Mouse (Mus musculus): ENCODE results near the gene Vmn1r128. TPM values are rescaled to one million over a fixed set of nuclear protein-coding genes. Genes with fewer than 3 reads are reported as not detected.
"Not testable (repeated sequence)": the region's sequence is repeated elsewhere in the genome, so short reads cannot be mapped to it uniquely, and the experiment has no call there.

Vmn1r128 gene
- not detected in 2 replicates for polyA plus RNA-seq (2015; fragmentation: Nextera tagmentation; extraction: Ambion mirVana)

GRCm38 (mm10) chr7:21349073-21349472, at the start of gene Vmn1r128:
Gene Vmn1r128, plus strand, starts transcription at chr7:21349373.
- H3K36me3 ChIP-seq; H3K4me2 ChIP-seq (replicated peaks); ATAC-seq (replicated peaks); H3K9ac ChIP-seq (replicated peaks); H3K27me3 ChIP-seq; H3K4me1 ChIP-seq; H3K27ac ChIP-seq (replicated peaks); H3K4me3 ChIP-seq; H3K9me3 ChIP-seq: not testable (repeated sequence)
- 71% methylated on average over 1 of the region's 1 CpGs for WGBS

GRCm38 (mm10) chr7:21301367-21301766, 47.8 kb upstream of the Vmn1r128 start, which contains the start of gene Vmn1r126:
Gene Vmn1r126, minus strand, starts transcription at chr7:21301467.
- H3K4me1 ChIP-seq, result not testable (repeated sequence)

GRCm38 (mm10) chr7:21319761-21320160, 29.4 kb upstream of the Vmn1r128 start, which contains the start of gene Vmn1r127:
Gene Vmn1r127, minus strand, starts transcription at chr7:21319861.
- not testable (repeated sequence) for H3K4me2 ChIP-seq (replicated peaks); ATAC-seq (replicated peaks); H3K4me3 ChIP-seq; H3K27ac ChIP-seq (replicated peaks); H3K9ac ChIP-seq (replicated peaks); H3K36me3 ChIP-seq; H3K27me3 ChIP-seq; H3K9me3 ChIP-seq; H3K4me1 ChIP-seq
- no CpG with 5 or more reads among the region's 3 CpGs for WGBS

More at GRCm38 (mm10) chr7:21301367-21301766, 47.8 kb upstream of the Vmn1r128 start, which contains the start of gene Vmn1r126:
- H3K4me2 ChIP-seq (replicated peaks); H3K9ac ChIP-seq (replicated peaks); H3K27ac ChIP-seq (replicated peaks); H3K4me3 ChIP-seq; H3K36me3 ChIP-seq; ATAC-seq (replicated peaks); H3K27me3 ChIP-seq; H3K9me3 ChIP-seq: not testable (repeated sequence)
- WGBS, result no CpG with 5 or more reads among the region's 5 CpGs

- H3K9me3 ChIP-seq; H3K4me3 ChIP-seq; H3K9ac ChIP-seq (replicated peaks); H3K4me2 ChIP-seq (replicated peaks); H3K4me1 ChIP-seq; H3K27ac ChIP-seq (replicated peaks); ATAC-seq (replicated peaks); H3K36me3 ChIP-seq; H3K27me3 ChIP-seq: not testable (repeated sequence)
- no CpG with 5 or more reads among the region's 1 CpGs for WGBS
Measured at GRCm38 (mm10) chr7:21361191-21361590, 12.0 kb downstream of the Vmn1r128 start, which contains the start of gene Vmn1r129. Gene Vmn1r129, minus strand, starts transcription at chr7:21361291.

Other genes with a start within 250 kb of the Vmn1r128 start
- gene Vmn1r122, start 215.2 kb upstream of the Vmn1r128 start, polyA plus RNA-seq (2015; fragmentation: Nextera tagmentation; extraction: Ambion mirVana), result not detected in 2 replicates
- not detected in 2 replicates for gene Vmn1r123, start 187.2 kb upstream of the Vmn1r128 start, polyA plus RNA-seq (2015; fragmentation: Nextera tagmentation; extraction: Ambion mirVana)
- not detected in 2 replicates for gene Gm5157, start 158.9 kb upstream of the Vmn1r128 start, polyA plus RNA-seq (2015; fragmentation: Nextera tagmentation; extraction: Ambion mirVana)
- gene Vmn1r124, start 88.8 kb upstream of the Vmn1r128 start, polyA plus RNA-seq (2015; fragmentation: Nextera tagmentation; extraction: Ambion mirVana), result not detected in 2 replicates
- not detected in 2 replicates for gene Vmn1r125, start 77.2 kb upstream of the Vmn1r128 start, polyA plus RNA-seq (2015; fragmentation: Nextera tagmentation; extraction: Ambion mirVana)
- gene Vmn1r126, start 47.9 kb upstream of the Vmn1r128 start, polyA plus RNA-seq (2015; fragmentation: Nextera tagmentation; extraction: Ambion mirVana), result not detected in 2 replicates
- not detected in 2 replicates for gene Vmn1r127, start 29.5 kb upstream of the Vmn1r128 start, polyA plus RNA-seq (2015; fragmentation: Nextera tagmentation; extraction: Ambion mirVana)
- not detected in 2 replicates for gene Vmn1r129, start 11.9 kb downstream of the Vmn1r128 start, polyA plus RNA-seq (2015; fragmentation: Nextera tagmentation; extraction: Ambion mirVana)
- gene Gm6882, start 83.4 kb downstream of the Vmn1r128 start, polyA plus RNA-seq (2015; fragmentation: Nextera tagmentation; extraction: Ambion mirVana), result not detected in 2 replicates
- not detected in 2 replicates for gene Vmn1r130, start 162.4 kb downstream of the Vmn1r128 start, polyA plus RNA-seq (2015; fragmentation: Nextera tagmentation; extraction: Ambion mirVana)
- not detected in 2 replicates for gene Vmn1r131, start 196.7 kb downstream of the Vmn1r128 start, polyA plus RNA-seq (2015; fragmentation: Nextera tagmentation; extraction: Ambion mirVana)